Mouse (Mus musculus): ENCODE results near the gene Npl. TPM values are rescaled to one million over a fixed set of nuclear protein-coding genes. Genes with fewer than 3 reads are reported as not detected.
"Not testable (repeated sequence)": the region's sequence is repeated elsewhere in the genome, so short reads cannot be mapped to it uniquely, and the experiment has no call there.

The Npl gene
- polyA plus RNA-seq, 1 experiment from 2014 or later = 6.3 TPM

- not testable (repeated sequence) for H3K9me3 ChIP-seq (replicated peaks; ENCODE audit: control insufficient read depth, low read length); H3K27ac ChIP-seq (ENCODE audit: low read depth, low read length); H3K27me3 ChIP-seq (ENCODE audit: control insufficient read depth, insufficient read depth, low read length); H3K36me3 ChIP-seq (ENCODE audit: control insufficient read depth, insufficient read depth, low read length); ATAC-seq (replicated peaks; ENCODE audit: insufficient number of reproducible peaks, low FRiP score, low TSS enrichment); H3K4me1 ChIP-seq (ENCODE audit: control insufficient read depth, insufficient read depth, low read length); H3K9ac ChIP-seq (ENCODE audit: low read depth, low read length); H3K4me2 ChIP-seq; H3K4me3 ChIP-seq (ENCODE audit: low read depth, low read length)
- 87% methylated on average over 3 of the region's 3 CpGs for WGBS (ENCODE audit: insufficient replicate concordance)
Measured at GRCm38 (mm10) chr1:153532896-153533295, 16.9 kb downstream of the Npl start.

GRCm38 (mm10) chr1:153532234-153532841 lies 17.5 kb downstream of the Npl start:
- H3K27me3 ChIP-seq (ENCODE audit: control insufficient read depth, insufficient read depth, low read length) = no peaks in the 10 kb centered on the region
- H3K9me3 ChIP-seq (replicated peaks; ENCODE audit: control insufficient read depth, low read length) = no peaks in the 10 kb centered on the region
- H3K4me3 ChIP-seq (ENCODE audit: low read depth, low read length) = no peak overlapping the region
- no peak for ATAC-seq (replicated peaks; ENCODE audit: insufficient number of reproducible peaks, low FRiP score, low TSS enrichment)
- no peaks in the 10 kb centered on the region for H3K4me1 ChIP-seq (ENCODE audit: control insufficient read depth, insufficient read depth, low read length)
- WGBS (ENCODE audit: insufficient replicate concordance) = 19% methylated on average over 12 of the region's 12 CpGs
- H3K9ac ChIP-seq (ENCODE audit: low read depth, low read length) = peak overlapping the region; percentile 73
- H3K27ac ChIP-seq (ENCODE audit: low read depth, low read length) = peak overlapping the region; percentile 50
- H3K4me2 ChIP-seq = peak overlapping the region; percentile 59
- no peaks in the 10 kb centered on the region for H3K36me3 ChIP-seq (ENCODE audit: control insufficient read depth, insufficient read depth, low read length)

DNA sequence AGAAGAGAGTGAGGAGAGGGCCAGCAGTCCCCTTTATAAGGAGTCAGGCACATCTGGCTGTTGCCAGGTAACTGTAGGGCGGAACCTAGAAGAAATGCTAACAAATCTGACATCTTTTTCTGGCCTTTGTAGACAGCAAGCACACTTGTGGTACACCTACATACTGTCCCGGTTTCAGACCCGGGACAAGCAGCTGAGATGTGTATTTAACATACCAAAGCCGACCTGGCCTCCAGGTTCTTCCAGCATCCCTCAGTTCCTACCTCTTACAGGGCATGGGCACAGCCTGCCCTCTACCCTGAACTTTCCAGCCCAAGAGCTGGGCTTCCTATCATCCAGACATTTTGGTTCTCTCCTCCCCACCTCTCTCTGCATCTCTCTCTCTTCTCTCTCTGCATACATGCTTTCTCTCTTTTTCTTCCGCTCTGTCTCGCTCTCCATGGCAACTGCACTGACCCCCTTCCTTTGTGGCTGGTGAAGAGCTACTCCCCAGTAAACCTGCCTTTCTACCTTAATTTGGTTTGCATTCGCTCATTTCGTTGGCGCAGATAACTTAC lies 18.1 kb downstream of the Npl start:
- no peak overlapping the region for H3K27ac ChIP-seq (ENCODE audit: low read depth, low read length)
- no peaks in the 10 kb centered on the region for H3K4me1 ChIP-seq (ENCODE audit: control insufficient read depth, insufficient read depth, low read length)
- no peaks in the 10 kb centered on the region for H3K36me3 ChIP-seq (ENCODE audit: control insufficient read depth, insufficient read depth, low read length)
- H3K4me2 ChIP-seq = peak overlapping the region; percentile 59
- WGBS (ENCODE audit: insufficient replicate concordance) = 32% methylated on average over 9 of the region's 9 CpGs
- peak overlapping the region; percentile 63; the same call in 1 of the 2 replicates for H3K9ac ChIP-seq (ENCODE audit: low read depth, low read length)
- no peaks in the 10 kb centered on the region for H3K27me3 ChIP-seq (ENCODE audit: control insufficient read depth, insufficient read depth, low read length)
- no peaks in the 10 kb centered on the region for H3K9me3 ChIP-seq (replicated peaks; ENCODE audit: control insufficient read depth, low read length)
- no peak for ATAC-seq (replicated peaks; ENCODE audit: insufficient number of reproducible peaks, low FRiP score, low TSS enrichment)
- no peak overlapping the region for H3K4me3 ChIP-seq (ENCODE audit: low read depth, low read length)

DNA sequence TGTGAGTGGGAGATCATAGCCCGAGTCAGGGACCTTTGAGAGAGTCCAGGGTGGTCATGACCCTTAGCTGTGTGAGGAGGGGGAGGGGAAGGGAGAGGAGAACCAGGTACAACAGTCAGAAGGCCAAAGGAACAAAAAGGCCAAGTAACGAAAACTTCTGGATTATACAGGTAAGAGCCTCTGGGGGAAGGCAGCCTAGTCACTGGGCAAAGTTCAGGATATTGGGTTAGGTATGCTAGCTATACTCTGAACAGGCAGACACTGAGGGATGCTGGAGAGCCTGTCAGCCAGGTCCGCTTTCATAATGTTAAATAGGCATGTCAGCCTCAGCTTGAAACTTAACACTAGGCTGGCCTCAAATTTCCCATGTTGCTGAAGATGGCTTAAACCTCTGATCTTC lies 27.7 kb downstream of the Npl start:
- whole genome bisulfite sequencing (ENCODE audit: insufficient replicate concordance) = 40% methylated on average over 3 of the region's 3 CpGs
- no peak overlapping the region for H3K4me2 ChIP-seq
- no peak overlapping the region for H3K9ac ChIP-seq (ENCODE audit: low read depth, low read length)
- H3K4me1 ChIP-seq (ENCODE audit: control insufficient read depth, insufficient read depth, low read length) = no peaks in the 10 kb centered on the region
- H3K27me3 ChIP-seq (ENCODE audit: control insufficient read depth, insufficient read depth, low read length) = no peaks in the 10 kb centered on the region
- no peaks in the 10 kb centered on the region for H3K36me3 ChIP-seq (ENCODE audit: control insufficient read depth, insufficient read depth, low read length)
- no peaks in the 10 kb centered on the region for H3K9me3 ChIP-seq (replicated peaks; ENCODE audit: control insufficient read depth, low read length)
- no peak overlapping the region for H3K27ac ChIP-seq (ENCODE audit: low read depth, low read length)
- H3K4me3 ChIP-seq (ENCODE audit: low read depth, low read length) = no peak overlapping the region
- ATAC-seq (replicated peaks; ENCODE audit: insufficient number of reproducible peaks, low FRiP score, low TSS enrichment) = no peak

DNA sequence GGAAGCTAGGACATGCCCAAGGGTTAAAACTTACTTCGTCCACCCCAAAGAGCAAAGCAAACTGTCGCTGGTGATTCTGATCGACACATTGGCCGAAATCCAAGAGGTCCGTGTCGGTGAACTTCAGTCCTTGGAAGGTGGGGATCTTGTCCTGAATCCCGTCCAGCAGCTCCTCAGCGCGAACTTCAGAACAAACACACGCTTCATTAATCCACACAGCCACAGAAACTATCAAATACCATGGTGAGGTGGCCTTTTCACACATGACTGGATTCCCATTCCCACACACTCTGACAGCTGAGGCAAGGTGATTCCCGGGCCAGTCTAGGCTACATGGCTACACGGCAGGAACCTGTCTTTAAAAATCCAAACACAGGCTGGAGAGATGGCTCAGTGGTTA lies 34.5 kb downstream of the Npl start:
- Histone ChIP-seq H3K4me2 (no peak overlapping the region), H3K9me3 (replicated peaks; ENCODE audit: control insufficient read depth, low read length) (no peaks in the 10 kb centered on the region), H3K27me3 (ENCODE audit: control insufficient read depth, insufficient read depth, low read length) (no peaks in the 10 kb centered on the region), H3K27ac (ENCODE audit: low read depth, low read length) (no peak overlapping the region), H3K9ac (ENCODE audit: low read depth, low read length) (no peak overlapping the region), H3K4me1 (ENCODE audit: control insufficient read depth, insufficient read depth, low read length) (no peaks in the 10 kb centered on the region), H3K4me3 (ENCODE audit: low read depth, low read length) (no peak overlapping the region), H3K36me3 (ENCODE audit: control insufficient read depth, insufficient read depth, low read length) (no peaks in the 10 kb centered on the region; the same call in 1 of the 2 replicates)
- 84% methylated on average over 12 of the region's 12 CpGs for whole genome bisulfite sequencing (ENCODE audit: insufficient replicate concordance)
- ATAC-seq (replicated peaks; ENCODE audit: insufficient number of reproducible peaks, low FRiP score, low TSS enrichment) = no peak

DNA sequence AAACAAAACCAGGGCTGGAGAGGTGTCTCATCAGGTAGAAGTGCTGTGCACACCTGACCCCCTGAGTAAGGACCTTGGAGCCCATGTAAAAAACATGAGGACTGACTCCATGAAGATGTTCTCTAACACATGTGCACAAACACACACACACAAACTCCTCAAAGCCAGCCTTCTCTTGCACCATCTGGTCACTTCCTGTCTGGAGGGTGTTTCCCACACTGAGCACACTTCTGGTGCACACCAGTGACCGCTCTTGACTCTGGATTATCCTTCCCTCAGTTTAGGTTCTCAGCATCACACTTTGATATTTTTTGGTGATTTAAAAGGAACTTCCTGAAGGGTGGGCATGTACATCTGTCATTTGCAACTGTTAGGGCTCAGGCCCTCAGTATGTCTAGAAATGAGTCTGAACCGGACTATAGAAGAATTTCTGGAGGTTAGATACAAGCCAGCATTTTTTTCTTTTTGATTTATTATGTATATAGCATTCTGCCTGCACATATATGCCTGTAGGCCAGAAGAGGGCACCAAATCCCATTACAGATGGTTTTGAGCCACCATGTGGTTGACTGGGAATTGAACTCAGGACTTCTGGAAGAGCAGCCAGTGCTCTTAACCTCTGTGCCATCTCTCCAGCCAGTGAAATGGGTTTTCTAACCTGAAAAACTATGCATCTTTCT lies 39.4 kb downstream of the Npl start:
- Histone ChIP-seq H3K9ac (ENCODE audit: low read depth, low read length) (no peak overlapping the region), H3K4me2 (no peak overlapping the region), H3K36me3 (ENCODE audit: control insufficient read depth, insufficient read depth, low read length) (no peaks in the 10 kb centered on the region; the same call in 1 of the 2 replicates), H3K9me3 (replicated peaks; ENCODE audit: control insufficient read depth, low read length) (no peaks in the 10 kb centered on the region), H3K4me1 (ENCODE audit: control insufficient read depth, insufficient read depth, low read length) (no peaks in the 10 kb centered on the region), H3K4me3 (ENCODE audit: low read depth, low read length) (no peak overlapping the region), H3K27ac (ENCODE audit: low read depth, low read length) (no peak overlapping the region), H3K27me3 (ENCODE audit: control insufficient read depth, insufficient read depth, low read length) (no peaks in the 10 kb centered on the region)
- 46% methylated on average over 2 of the region's 2 CpGs for WGBS (ENCODE audit: insufficient replicate concordance)
- no peak for ATAC-seq (replicated peaks; ENCODE audit: insufficient number of reproducible peaks, low FRiP score, low TSS enrichment)

- H3K27ac ChIP-seq (ENCODE audit: low read depth, low read length); H3K4me3 ChIP-seq (ENCODE audit: low read depth, low read length); ATAC-seq (replicated peaks; ENCODE audit: insufficient number of reproducible peaks, low FRiP score, low TSS enrichment); H3K9ac ChIP-seq (ENCODE audit: low read depth, low read length); H3K4me1 ChIP-seq (ENCODE audit: control insufficient read depth, insufficient read depth, low read length); H3K36me3 ChIP-seq (ENCODE audit: control insufficient read depth, insufficient read depth, low read length); H3K9me3 ChIP-seq (replicated peaks; ENCODE audit: control insufficient read depth, low read length); H3K4me2 ChIP-seq; H3K27me3 ChIP-seq (ENCODE audit: control insufficient read depth, insufficient read depth, low read length): not testable (repeated sequence)
- 58% methylated on average over 8 of the region's 8 CpGs for WGBS (ENCODE audit: insufficient replicate concordance)
Measured at GRCm38 (mm10) chr1:153509569-153509968, 40.3 kb downstream of the Npl start.

DNA sequence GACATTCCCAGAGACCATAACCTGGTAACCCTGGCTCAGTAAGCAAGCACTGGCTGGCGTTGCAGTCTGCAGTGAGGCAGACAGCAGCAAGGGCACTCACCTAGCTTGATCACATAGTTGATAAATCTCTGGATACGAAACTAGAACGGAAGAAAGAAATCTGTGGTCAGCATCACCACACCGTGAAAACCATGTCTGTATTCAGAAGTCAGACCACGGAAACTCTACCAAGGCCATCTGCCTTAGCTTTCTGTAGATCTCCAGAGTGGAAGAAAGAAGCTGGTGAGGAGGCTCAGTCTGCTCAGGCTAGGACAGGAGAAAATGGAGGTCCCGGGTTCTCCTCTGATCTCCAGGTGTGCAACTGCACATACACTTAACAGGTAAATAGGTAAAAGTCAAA lies 40.8 kb downstream of the Npl start:
- H3K36me3 ChIP-seq (ENCODE audit: control insufficient read depth, insufficient read depth, low read length) = no peaks in the 10 kb centered on the region; the same call in 1 of the 2 replicates
- no peak for ATAC-seq (replicated peaks; ENCODE audit: insufficient number of reproducible peaks, low FRiP score, low TSS enrichment)
- no peak overlapping the region for H3K27ac ChIP-seq (ENCODE audit: low read depth, low read length)
- WGBS (ENCODE audit: insufficient replicate concordance) = 84% methylated on average over 6 of the region's 6 CpGs
- H3K27me3 ChIP-seq (ENCODE audit: control insufficient read depth, insufficient read depth, low read length) = no peaks in the 10 kb centered on the region
- no peaks in the 10 kb centered on the region for H3K4me1 ChIP-seq (ENCODE audit: control insufficient read depth, insufficient read depth, low read length)
- H3K9ac ChIP-seq (ENCODE audit: low read depth, low read length) = no peak overlapping the region
- H3K4me2 ChIP-seq = no peak overlapping the region
- H3K9me3 ChIP-seq (replicated peaks; ENCODE audit: control insufficient read depth, low read length) = no peaks in the 10 kb centered on the region
- no peak overlapping the region for H3K4me3 ChIP-seq (ENCODE audit: low read depth, low read length)

All from heart, embryonic 11.5 days (tissue).